Mouse (Mus musculus): ENCODE results near the gene Plxna4. TPM values are rescaled to one million over a fixed set of nuclear protein-coding genes. Genes with fewer than 3 reads are reported as not detected.

The Plxna4 gene
- polyA plus RNA-seq (2014; fragmentation: Illumina TruSeq; extraction: RNeasy Lipid Tissue Mini Kit (QIAGEN cat#74804); ENCODE audit: low read depth, low replicate concordance) = 6.8 TPM

GRCm38 (mm10) chr6:32588056-32588671 is at the start of gene Plxna4:
Gene Plxna4, minus strand, starts transcription at chr6:32588192.

Data from heart, adult 10 weeks (tissue).